Mouse (Mus musculus): ENCODE results near the gene Cdkl3. TPM values are rescaled to one million over a fixed set of nuclear protein-coding genes. Genes with fewer than 3 reads are reported as not detected.
A peak's percentile ranks its signal among the peaks of the same experiment; 100 is the strongest.

The Cdkl3 gene
- polyA plus RNA-seq, 1 experiment: 2.2 TPM

GRCm38 (mm10) chr11:52080656-52081055 lies 76.6 kb downstream of the Cdkl3 start:
- TF ChIP-seq POLR2A (IDR thresholded peaks at IDR 0.05; ENCODE audit: insufficient read length, low read depth) (no peak), TCF3 (IDR thresholded peaks at IDR 0.05; ENCODE audit: insufficient read length, low read depth) (no peak), REST (IDR thresholded peaks at IDR 0.05; ENCODE audit: insufficient read depth, insufficient read length) (no peak), MYOG (IDR thresholded peaks at IDR 0.05; ENCODE audit: control insufficient read depth in 1 of 3, insufficient read depth in 1 of 3, insufficient read length in 2 of 3, low read depth in 2 of 3) (no peak), CEBPB (IDR thresholded peaks at IDR 0.05; ENCODE audit: insufficient read depth, poor library complexity, severe bottlenecking) (no peak), E2F4 (IDR thresholded peaks at IDR 0.05; ENCODE audit: insufficient read depth) (no peak), TCF12 (IDR thresholded peaks at IDR 0.05; ENCODE audit: insufficient read depth, poor library complexity, severe bottlenecking) (no peak), USF1 (IDR thresholded peaks at IDR 0.05; ENCODE audit: low read depth) (no peak), MYOD1 (IDR thresholded peaks at IDR 0.05; ENCODE audit: control insufficient read depth in 1 of 3, insufficient read length in 2 of 3, low read depth in 2 of 3) (no peak), SRF (IDR thresholded peaks at IDR 0.05; ENCODE audit: control insufficient read depth, insufficient read length, low read depth) (no peak)
- H3K27me3 ChIP-seq (ENCODE audit: control insufficient read depth, insufficient read depth, insufficient read length): no peaks in the 10 kb centered on the region

GRCm38 (mm10) chr11:52085857-52086203 lies 81.8 kb downstream of the Cdkl3 start:
- no peaks in the 10 kb centered on the region for H3K27me3 ChIP-seq (ENCODE audit: control insufficient read depth, insufficient read depth, insufficient read length)
- no peaks in the 10 kb centered on the region for H3K36me3 ChIP-seq (ENCODE audit: control insufficient read depth, insufficient read depth)
- no peaks in the 10 kb centered on the region for H3K79me2 ChIP-seq (ENCODE audit: control insufficient read depth, insufficient read depth)
- peak overlapping the region; percentile 62 for H3K4me2 ChIP-seq (ENCODE audit: low read depth)
- H3ac ChIP-seq (ENCODE audit: control insufficient read depth, insufficient read length): no peak overlapping the region
- H3K4me3 ChIP-seq: no peak overlapping the region
- TF ChIP-seq MYOG (IDR thresholded peaks at IDR 0.05; ENCODE audit: control insufficient read depth in 1 of 3, insufficient read depth in 1 of 3, insufficient read length in 2 of 3, low read depth in 2 of 3) (no peak), REST (IDR thresholded peaks at IDR 0.05; ENCODE audit: insufficient read depth, insufficient read length) (no peak), USF1 (IDR thresholded peaks at IDR 0.05; ENCODE audit: low read depth) (no peak), CEBPB (IDR thresholded peaks at IDR 0.05; ENCODE audit: insufficient read depth, poor library complexity, severe bottlenecking) (no peak), POLR2A (IDR thresholded peaks at IDR 0.05; ENCODE audit: insufficient read length, low read depth) (no peak), TCF12 (IDR thresholded peaks at IDR 0.05; ENCODE audit: insufficient read depth, poor library complexity, severe bottlenecking) (no peak), E2F4 (IDR thresholded peaks at IDR 0.05; ENCODE audit: insufficient read depth) (no peak), MYOD1 (IDR thresholded peaks at IDR 0.05; ENCODE audit: control insufficient read depth in 1 of 3, insufficient read length in 2 of 3, low read depth in 2 of 3) (no peak), POLR2AphosphoS2 (IDR thresholded peaks at IDR 0.05; ENCODE audit: insufficient read length, low read depth) (no peak), SRF (IDR thresholded peaks at IDR 0.05; ENCODE audit: control insufficient read depth, insufficient read length, low read depth) (no peak), MAX (IDR thresholded peaks at IDR 0.05; ENCODE audit: low read depth) (no peak), TCF3 (IDR thresholded peaks at IDR 0.05; ENCODE audit: insufficient read length, low read depth) (no peak)

More at GRCm38 (mm10) chr11:52080656-52081055, 76.6 kb downstream of the Cdkl3 start:
- no peak overlapping the region for H3K4me3 ChIP-seq
- no peaks in the 10 kb centered on the region for H3K79me2 ChIP-seq (ENCODE audit: control insufficient read depth, insufficient read depth)
- H3ac ChIP-seq (ENCODE audit: control insufficient read depth, insufficient read length): no peak overlapping the region
- no peaks in the 10 kb centered on the region for H3K36me3 ChIP-seq (ENCODE audit: control insufficient read depth, insufficient read depth)
- peak overlapping the region; percentile 31 for H3K4me2 ChIP-seq (ENCODE audit: low read depth)

- Histone ChIP-seq H3K27me3 (ENCODE audit: control insufficient read depth, insufficient read depth, insufficient read length) (no peaks in the 10 kb centered on the region), H3K36me3 (ENCODE audit: control insufficient read depth, insufficient read depth) (no peaks in the 10 kb centered on the region), H3K79me2 (ENCODE audit: control insufficient read depth, insufficient read depth) (no peaks in the 10 kb centered on the region), H3K4me2 (ENCODE audit: low read depth) (peak overlapping the region; percentile 62), H3K4me3 (no peak overlapping the region), H3ac (ENCODE audit: control insufficient read depth, insufficient read length) (no peak overlapping the region)
- TF ChIP-seq POLR2A (IDR thresholded peaks at IDR 0.05; ENCODE audit: insufficient read length, low read depth) (no peak), REST (IDR thresholded peaks at IDR 0.05; ENCODE audit: insufficient read depth, insufficient read length) (no peak), E2F4 (IDR thresholded peaks at IDR 0.05; ENCODE audit: insufficient read depth) (no peak), MYOG (IDR thresholded peaks at IDR 0.05; ENCODE audit: control insufficient read depth in 1 of 3, insufficient read depth in 1 of 3, insufficient read length in 2 of 3, low read depth in 2 of 3) (peak in 1 of 3 experiments; percentile 47), USF1 (IDR thresholded peaks at IDR 0.05; ENCODE audit: low read depth) (no peak), POLR2AphosphoS2 (IDR thresholded peaks at IDR 0.05; ENCODE audit: insufficient read length, low read depth) (no peak), SRF (IDR thresholded peaks at IDR 0.05; ENCODE audit: control insufficient read depth, insufficient read length, low read depth) (no peak), MAX (IDR thresholded peaks at IDR 0.05; ENCODE audit: low read depth) (no peak), MYOD1 (IDR thresholded peaks at IDR 0.05; ENCODE audit: control insufficient read depth in 1 of 3, insufficient read length in 2 of 3, low read depth in 2 of 3) (peak; percentile 45 to 75 (median 63)), TCF12 (IDR thresholded peaks at IDR 0.05; ENCODE audit: insufficient read depth, poor library complexity, severe bottlenecking) (no peak)
Observed at GRCm38 (mm10) chr11:52086204-52086864, 82.3 kb downstream of the Cdkl3 start.

- no peak overlapping the region for H3ac ChIP-seq (ENCODE audit: control insufficient read depth, insufficient read length)
- no peak overlapping the region for H3K4me3 ChIP-seq
- no peaks in the 10 kb centered on the region for H3K27me3 ChIP-seq (ENCODE audit: control insufficient read depth, insufficient read depth, insufficient read length)
- H3K36me3 ChIP-seq (ENCODE audit: control insufficient read depth, insufficient read depth): no peaks in the 10 kb centered on the region
- no peaks in the 10 kb centered on the region for H3K79me2 ChIP-seq (ENCODE audit: control insufficient read depth, insufficient read depth)
- TF ChIP-seq E2F4 (IDR thresholded peaks at IDR 0.05; ENCODE audit: insufficient read depth) (no peak), POLR2A (IDR thresholded peaks at IDR 0.05; ENCODE audit: insufficient read length, low read depth) (no peak), TCF12 (IDR thresholded peaks at IDR 0.05; ENCODE audit: insufficient read depth, poor library complexity, severe bottlenecking) (no peak), CEBPB (IDR thresholded peaks at IDR 0.05; ENCODE audit: insufficient read depth, poor library complexity, severe bottlenecking) (no peak), USF1 (IDR thresholded peaks at IDR 0.05; ENCODE audit: low read depth) (no peak), MYOG (IDR thresholded peaks at IDR 0.05; ENCODE audit: control insufficient read depth in 1 of 3, insufficient read depth in 1 of 3, insufficient read length in 2 of 3, low read depth in 2 of 3) (no peak), REST (IDR thresholded peaks at IDR 0.05; ENCODE audit: insufficient read depth, insufficient read length) (no peak), MAX (IDR thresholded peaks at IDR 0.05; ENCODE audit: low read depth) (no peak), SRF (IDR thresholded peaks at IDR 0.05; ENCODE audit: control insufficient read depth, insufficient read length, low read depth) (no peak), MYOD1 (IDR thresholded peaks at IDR 0.05; ENCODE audit: control insufficient read depth in 1 of 3, insufficient read length in 2 of 3, low read depth in 2 of 3) (no peak), TCF3 (IDR thresholded peaks at IDR 0.05; ENCODE audit: insufficient read length, low read depth) (no peak), POLR2AphosphoS2 (IDR thresholded peaks at IDR 0.05; ENCODE audit: insufficient read length, low read depth) (no peak)
- H3K4me2 ChIP-seq (ENCODE audit: low read depth): peak overlapping the region; percentile 63
Observed at GRCm38 (mm10) chr11:52089291-52089690, 85.3 kb downstream of the Cdkl3 start.
